ENCODE assay signal across 8 mouse cellular contexts in genomic region chr1:89930551-89930950, GRCm38 (mm10). TPM values are rescaled to one million over a fixed set of nuclear protein-coding genes. Genes with fewer than 3 reads are reported as not detected.
DNase-seq lines count a peak whose midpoint lies in the region; ATAC-seq lines count a peak whose summit lies in the region.

No protein-coding gene starts in this region.

- H3K36me3 ChIP-seq in kidney, embryonic 14.5 days (ENCODE audit: control insufficient read depth, insufficient read depth, low read length), result no peaks in the 10 kb centered on the region
- H3K36me3 ChIP-seq in hindbrain, embryonic 12.5 days, result no peaks in the 10 kb centered on the region
- H3K36me3 ChIP-seq in midbrain, embryonic 13.5 days, result no peaks in the 10 kb centered on the region

- H3K27me3 ChIP-seq in kidney, embryonic 14.5 days (ENCODE audit: control insufficient read depth, insufficient read depth, low read length), result peaks cover 97% of the 10 kb centered on the region
- peaks cover 86% of the 10 kb centered on the region for H3K27me3 ChIP-seq in hindbrain, embryonic 12.5 days
- peaks cover 100% of the 10 kb centered on the region for H3K27me3 ChIP-seq in midbrain, embryonic 13.5 days

- 0 out of 2 replicates have a peak overlapping the region, but pooled peaks have one; percentile 18 for H3K9ac ChIP-seq in kidney, embryonic 14.5 days (ENCODE audit: low read depth, low read length)
- peak overlapping the region; percentile 74 for H3K9ac ChIP-seq in hindbrain, embryonic 12.5 days
- H3K9ac ChIP-seq in midbrain, embryonic 13.5 days (replicated peaks), result peak overlapping the region; percentile 60

- no peak overlapping the region for H3K27ac ChIP-seq in kidney, embryonic 14.5 days (ENCODE audit: low read depth, low read length)
- no peak overlapping the region for H3K27ac ChIP-seq in brown adipose tissue, adult 24 weeks (replicated peaks; ENCODE audit: low read depth, low read length)
- peak overlapping the region; percentile 82 for H3K27ac ChIP-seq in hindbrain, embryonic 12.5 days
- H3K27ac ChIP-seq in midbrain, embryonic 13.5 days, result peak overlapping the region; percentile 68

- no peak for ATAC-seq in kidney, embryonic 14.5 days (ENCODE audit: low FRiP score, low TSS enrichment)
- ATAC-seq in hindbrain, embryonic 12.5 days (ENCODE audit: low FRiP score), result 0 out of 2 replicates have a peak, but pooled peaks have one; percentile 23
- ATAC-seq in midbrain, embryonic 13.5 days, result peak; percentile 49
- ATAC-seq in cerebellum, adult (ENCODE audit: insufficient number of reproducible peaks, low FRiP score, low TSS enrichment), result no peak

- H3K4me1 ChIP-seq in kidney, embryonic 14.5 days (ENCODE audit: control insufficient read depth, insufficient read depth, low read length), result peaks cover 23% of the 10 kb centered on the region; the same call in 1 of the 2 replicates
- peaks cover 8% of the 10 kb centered on the region; the same call in 1 of the 2 replicates for H3K4me1 ChIP-seq in brown adipose tissue, adult 24 weeks (ENCODE audit: control insufficient read depth, insufficient read depth, insufficient read length, low read length)
- peaks cover 74% of the 10 kb centered on the region for H3K4me1 ChIP-seq in hindbrain, embryonic 12.5 days
- H3K4me1 ChIP-seq in midbrain, embryonic 13.5 days (replicated peaks), result peaks cover 80% of the 10 kb centered on the region

- DNase-seq in kidney, postnatal 14 days, result no peak
- DNase-seq in thymus, postnatal 0 days (ENCODE audit: low spot score), result no peak
- no peak for DNase-seq in gastrocnemius, postnatal 25 days

- peak overlapping the region; percentile 49 for H3K4me3 ChIP-seq in kidney, embryonic 14.5 days (ENCODE audit: low read length)
- peak overlapping the region; percentile 27 for H3K4me3 ChIP-seq in brown adipose tissue, adult 24 weeks (ENCODE audit: insufficient read depth, low read depth, low read length)
- peak overlapping the region; percentile 57 for H3K4me3 ChIP-seq in hindbrain, embryonic 12.5 days
- peak overlapping the region; percentile 44 for H3K4me3 ChIP-seq in midbrain, embryonic 13.5 days (replicated peaks)

- peak overlapping the region; percentile 84 for H3K4me2 ChIP-seq in kidney, embryonic 14.5 days (replicated peaks; ENCODE audit: low read depth, low read length)
- peak overlapping the region; percentile 79 for H3K4me2 ChIP-seq in hindbrain, embryonic 12.5 days (replicated peaks)
- peak overlapping the region; percentile 60 for H3K4me2 ChIP-seq in midbrain, embryonic 13.5 days (replicated peaks)

- H3K9me3 ChIP-seq in kidney, embryonic 14.5 days (ENCODE audit: control insufficient read depth, low read length), result no peaks in the 10 kb centered on the region
- no peaks in the 10 kb centered on the region for H3K9me3 ChIP-seq in hindbrain, embryonic 12.5 days (replicated peaks)
- no peaks in the 10 kb centered on the region for H3K9me3 ChIP-seq in midbrain, embryonic 13.5 days

- WGBS in kidney, embryonic 14.5 days, result under 1% methylated on average over 45 of the region's 45 CpGs
- WGBS in hindbrain, embryonic 12.5 days, result 0% methylated on average over 40 of the region's 45 CpGs
- under 1% methylated on average over 45 of the region's 45 CpGs for WGBS in midbrain, embryonic 13.5 days

RNA-seq across cellular contexts. Expression of gene Gbx2, which starts 0.4 kb away (rescaled TPM):
- 0.10 and 0.18 TPM in 2 replicates for polyA plus RNA-seq in kidney, embryonic 14.5 days (2014; fragmentation: Nextera tagmentation; extraction: Ambion mirVana)
- polyA plus RNA-seq in brown adipose tissue, adult 24 weeks (2012; ENCODE audit: insufficient read depth, insufficient read length, missing spikeins), result not detected in 2 replicates
- 46.1 and 63.6 TPM in 2 replicates for polyA plus RNA-seq in hindbrain, embryonic 12.5 days (2016; fragmentation: Nextera tagmentation; extraction: Ambion mirVana)
- 33.3 and 72.3 TPM in 2 replicates for polyA plus RNA-seq in midbrain, embryonic 13.5 days (2015; fragmentation: Nextera tagmentation; extraction: Ambion mirVana)
- polyA plus RNA-seq in thymus, postnatal 0 days (2015; fragmentation: Nextera tagmentation; extraction: Ambion mirVana), result 0.09 and 0.17 TPM in 2 replicates
- total RNA-seq in gastrocnemius, postnatal 25 days (2021), result under 1 TPM in 1 of 2 experiments, not detected in 1; 0.23 TPM

Comparison
In these comparisons a context has a peak if more than half of its experiments do, and no peak if none do; other contexts are left out.
1. ATAC-seq: peak in hindbrain, embryonic 12.5 days (single experiment) and midbrain, embryonic 13.5 days (single experiment); none in kidney, embryonic 14.5 days (single experiment) and cerebellum, adult (single experiment).
2. H3K27ac ChIP-seq: peak in hindbrain, embryonic 12.5 days (single experiment) and midbrain, embryonic 13.5 days (single experiment); none in kidney, embryonic 14.5 days (single experiment) and brown adipose tissue, adult 24 weeks (single experiment).
3. H3K9ac ChIP-seq: peak in every context shown above with its lines; median percentile 74 in hindbrain, embryonic 12.5 days; 60 in midbrain, embryonic 13.5 days; 18 in kidney, embryonic 14.5 days.
4. RNA of gene Gbx2, which starts 0.4 kb away (polyA plus RNA-seq): 46.1 to 63.6 TPM in hindbrain, embryonic 12.5 days and 33.3 to 72.3 TPM in midbrain, embryonic 13.5 days; 0.10 to 0.18 TPM in kidney, embryonic 14.5 days, 0.09 to 0.17 TPM in thymus, postnatal 0 days and not detected in brown adipose tissue, adult 24 weeks; every median in the first group is over 10 times any median in the second.
5. Peak in every context shown above with its lines, with median percentiles within 50 percentile points of each other: H3K4me2 ChIP-seq and H3K4me3 ChIP-seq.